Mouse (Mus musculus) limb, embryonic 10.5 days (tissue): ENCODE results near the gene Rexo5. TPM values are rescaled to one million over a fixed set of nuclear protein-coding genes. Genes with fewer than 3 reads are reported as not detected.

Source experiments
- polyA plus RNA-seq: library from polyadenylated mRNA; unstranded; fragments of >200 nt; fragmentation: Nextera tagmentation; extraction: Ambion mirVana; gene quantifications from 2 replicates; pipeline ENCODE4 v1.2.1, GENCODE M21; 2016

The Rexo5 gene
- polyA plus RNA-seq, 1 experiment from 2014 or later, result 27.6 TPM

Other genes with a start within 250 kb of the Rexo5 start
- gene Acsm2, start 239.7 kb upstream of the Rexo5 start, polyA plus RNA-seq, result not detected in 2 replicates
- not detected in 2 replicates for gene Acsm1, start 187.0 kb upstream of the Rexo5 start, polyA plus RNA-seq
- gene Acsm4, start 104.0 kb upstream of the Rexo5 start, polyA plus RNA-seq, result not detected in 2 replicates
- gene Thumpd1, start 73.2 kb upstream of the Rexo5 start, polyA plus RNA-seq, result 95.3 and 102 TPM in 2 replicates
- 0.26 and 0.30 TPM in 2 replicates for gene Acsm3, start 33.1 kb upstream of the Rexo5 start, polyA plus RNA-seq
- gene Eri2, start 52 bp downstream of the Rexo5 start, polyA plus RNA-seq, result 25.9 and 27.3 TPM in 2 replicates
- 6.4 and 7.2 TPM in 2 replicates for gene Lyrm1, start 101.9 kb downstream of the Rexo5 start, polyA plus RNA-seq
- gene Dcun1d3, start 102.3 kb downstream of the Rexo5 start, polyA plus RNA-seq, result 10.8 and 12.0 TPM in 2 replicates